Mouse (Mus musculus) forebrain, embryonic 13.5 days (tissue): ENCODE data around the gene Vta1. TPM values are rescaled to one million over a fixed set of nuclear protein-coding genes. Genes with fewer than 3 reads are reported as not detected.

ENCODE experiments used
- ATAC-seq: fragments of 200-750 bp; cut with Nextera tagmentation; 2 replicates; pipeline ENCODE4 v1.8.0; 2017
- H3K27ac ChIP-seq: fragments of 300-500 bp; sonication (generic); 2 replicates; pipeline ENCODE4 v1.5.1; 2015; ENCODE audit warnings: inconsistent platforms, mild to moderate bottlenecking, moderate library complexity
- H3K27me3 ChIP-seq: fragments of 300-500 bp; sonication (generic); 2 replicates; pipeline ENCODE4 v1.6.1; 2015; ENCODE audit warnings: mild to moderate bottlenecking, inconsistent platforms
- H3K36me3 ChIP-seq: fragments of 300-500 bp; sonication (generic); 2 replicates; pipeline ENCODE4 v1.6.1; 2015; ENCODE audit warnings: mild to moderate bottlenecking, inconsistent platforms; ENCODE audit not compliant: poor library complexity, severe bottlenecking
- H3K4me1 ChIP-seq: fragments of 300-500 bp; sonication (generic); 2 replicates; pipeline ENCODE4 v1.6.1; 2015; ENCODE audit warnings: inconsistent platforms
- H3K4me2 ChIP-seq: fragments of 300-500 bp; sonication (generic); 2 replicates; pipeline ENCODE4 v1.6.1; 2015; ENCODE audit warnings: inconsistent platforms, mild to moderate bottlenecking, moderate library complexity
- H3K4me3 ChIP-seq: fragments of 300-500 bp; sonication (generic); 2 replicates; pipeline ENCODE4 v1.5.1; 2015; ENCODE audit warnings: mild to moderate bottlenecking, inconsistent platforms
- H3K9ac ChIP-seq: fragments of 300-500 bp; sonication (generic); 2 replicates; pipeline ENCODE4 v1.6.1; 2015; ENCODE audit warnings: mild to moderate bottlenecking, inconsistent platforms
- H3K9me3 ChIP-seq: fragments of 300-500 bp; sonication (generic); replicated peaks from 2 replicates; pipeline ENCODE4 v1.6.1; 2016; ENCODE audit warnings: inconsistent platforms
- WGBS: fragments of 180-500 bp; shearing (Covaris S2); methylation state at CpG from one replicate; pipeline ENCODE4 v1.1.7; 2015; 5-methylcytosine and 5-hydroxymethylcytosine counted together
- polyA plus RNA-seq: library from polyadenylated mRNA; unstranded; fragments of >200 nt; fragmentation: Nextera tagmentation; extraction: Ambion mirVana; gene quantifications from 2 replicates; pipeline ENCODE4 v1.2.1, GENCODE M21; 2015

The Vta1 gene
- polyA plus RNA-seq, 1 experiment from 2014 or later, result 173 TPM

GRCm38 (mm10) chr10:14639635-14640034 lies 65.7 kb downstream of the Vta1 start:
- no peak for ATAC-seq
- H3K9me3 ChIP-seq, result no peaks in the 10 kb centered on the region
- no peak overlapping the region for H3K27ac ChIP-seq
- H3K4me1 ChIP-seq, result no peaks in the 10 kb centered on the region
- no peak overlapping the region for H3K4me3 ChIP-seq
- WGBS, result 93% methylated on average over 1 of the region's 1 CpGs
- H3K4me2 ChIP-seq, result no peak overlapping the region
- no peaks in the 10 kb centered on the region for H3K27me3 ChIP-seq
- no peaks in the 10 kb centered on the region for H3K36me3 ChIP-seq
- no peak overlapping the region for H3K9ac ChIP-seq

- no peaks in the 10 kb centered on the region for H3K9me3 ChIP-seq
- H3K36me3 ChIP-seq, result no peaks in the 10 kb centered on the region
- no peak for ATAC-seq
- H3K4me2 ChIP-seq, result no peak overlapping the region
- H3K9ac ChIP-seq, result no peak overlapping the region
- no peaks in the 10 kb centered on the region for H3K4me1 ChIP-seq
- 91% methylated on average over 4 of the region's 4 CpGs for WGBS
- H3K27me3 ChIP-seq, result no peaks in the 10 kb centered on the region
- no peak overlapping the region for H3K27ac ChIP-seq
- H3K4me3 ChIP-seq, result no peak overlapping the region
Observed at GRCm38 (mm10) chr10:14639043-14639442, 66.3 kb downstream of the Vta1 start.

GRCm38 (mm10) chr10:14625706-14626105 lies 79.7 kb downstream of the Vta1 start:
- Histone ChIP-seq H3K9me3 (0 out of 2 replicates have a peak, but pooled peaks cover 3% of the 10 kb centered on the region), H3K9ac (no peak overlapping the region), H3K4me2 (no peak overlapping the region), H3K4me3 (no peak overlapping the region), H3K36me3 (no peaks in the 10 kb centered on the region), H3K27ac (no peak overlapping the region), H3K27me3 (no peaks in the 10 kb centered on the region), H3K4me1 (no peaks in the 10 kb centered on the region)
- no peak for ATAC-seq
- 90% methylated on average over 1 of the region's 1 CpGs for WGBS

GRCm38 (mm10) chr10:14619156-14619555 lies 86.2 kb downstream of the Vta1 start:
- 94% methylated on average over 1 of the region's 1 CpGs for WGBS
- Histone ChIP-seq H3K4me1 (no peaks in the 10 kb centered on the region), H3K4me2 (no peak overlapping the region), H3K9ac (no peak overlapping the region), H3K9me3 (no peaks in the 10 kb centered on the region), H3K27me3 (no peaks in the 10 kb centered on the region), H3K4me3 (no peak overlapping the region), H3K27ac (no peak overlapping the region), H3K36me3 (no peaks in the 10 kb centered on the region)
- ATAC-seq, result no peak

GRCm38 (mm10) chr10:14618301-14618700 lies 87.1 kb downstream of the Vta1 start:
- H3K4me2 ChIP-seq, result no peak overlapping the region
- H3K9ac ChIP-seq, result no peak overlapping the region
- WGBS, result 90% methylated on average over 1 of the region's 1 CpGs
- no peaks in the 10 kb centered on the region for H3K4me1 ChIP-seq
- no peaks in the 10 kb centered on the region for H3K27me3 ChIP-seq
- H3K36me3 ChIP-seq, result no peaks in the 10 kb centered on the region
- no peak for ATAC-seq
- H3K27ac ChIP-seq, result no peak overlapping the region
- H3K9me3 ChIP-seq, result no peaks in the 10 kb centered on the region; the same call in 1 of the 2 replicates
- H3K4me3 ChIP-seq, result no peak overlapping the region

GRCm38 (mm10) chr10:14615441-14615840 lies 89.9 kb downstream of the Vta1 start:
- Histone ChIP-seq H3K9ac (no peak overlapping the region), H3K27ac (no peak overlapping the region), H3K9me3 (no peaks in the 10 kb centered on the region; the same call in 1 of the 2 replicates), H3K27me3 (no peaks in the 10 kb centered on the region), H3K4me1 (no peaks in the 10 kb centered on the region), H3K4me3 (no peak overlapping the region), H3K36me3 (no peaks in the 10 kb centered on the region), H3K4me2 (no peak overlapping the region)
- no peak for ATAC-seq

- H3K4me3 ChIP-seq, result no peak overlapping the region
- H3K9me3 ChIP-seq, result no peaks in the 10 kb centered on the region
- no peak overlapping the region for H3K27ac ChIP-seq
- no peaks in the 10 kb centered on the region for H3K27me3 ChIP-seq
- H3K4me1 ChIP-seq, result no peaks in the 10 kb centered on the region
- ATAC-seq, result no peak
- H3K9ac ChIP-seq, result no peak overlapping the region
- no peak overlapping the region for H3K4me2 ChIP-seq
- no peaks in the 10 kb centered on the region for H3K36me3 ChIP-seq
- 95% methylated on average over 5 of the region's 5 CpGs for WGBS
Observed at GRCm38 (mm10) chr10:14607597-14607996, 97.8 kb downstream of the Vta1 start.

Other genes with a start within 250 kb of the Vta1 start
- gene Adgrg6, start 159.9 kb downstream of the Vta1 start, polyA plus RNA-seq, result 0.31 and 0.37 TPM in 2 replicates
- gene Nmbr, start within 50 bp of the Vta1 start, polyA plus RNA-seq, result 0.84 and 0.88 TPM in 2 replicates
- gene Gje1, start 12.7 kb upstream of the Vta1 start, polyA plus RNA-seq, result not detected in 2 replicates